Mouse (Mus musculus) lung, adult 2 months (tissue): ENCODE measurements at regions not wholly inside any gene's neighbourhood (a gene's known extent, or its start where the extent isn't known, plus 50 kb on each side); places are given as distances from the start of the nearest gene placed in this dataset.
A peak's percentile ranks its signal among the peaks of the same experiment; 100 is the strongest.

Experiments
- DNase-seq: peaks from one replicate; pipeline ENCODE4 v3.0.0; 2022
- H3K4me1 ChIP-seq: fragments of 200-500 bp; 2 replicates; pipeline ENCODE4 v1.6.1; 2011; ENCODE audit warnings: low read length; ENCODE audit not compliant: control insufficient read depth, insufficient read depth
- H3K4me3 ChIP-seq: fragments of 200-500 bp; replicated peaks from 2 replicates; pipeline ENCODE3; 2011; ENCODE audit warnings: low read depth, mild to moderate bottlenecking, control low read depth, low read length; ENCODE audit errors: extremely low read depth
- CTCF ChIP-seq: fragments of 200-500 bp; IDR thresholded peaks from 2 replicates; pipeline ENCODE4 v1.5.1; 2011; ENCODE audit warnings: mild to moderate bottlenecking, low read length, control low read depth; ENCODE audit not compliant: insufficient read depth
- POLR2A ChIP-seq: fragments of 200-500 bp; IDR thresholded peaks from 2 replicates; pipeline ENCODE4 v1.6.1; 2011; ENCODE audit warnings: low read depth, mild to moderate bottlenecking, control low read depth, low read length, borderline replicate concordance; ENCODE audit errors: extremely low read depth
- WGBS: fragments of 180-500 bp; shearing (Covaris S2); methylation state at CpG from one replicate; pipeline ENCODE4 v1.1.7; 2018; 5-methylcytosine and 5-hydroxymethylcytosine counted together

DNA sequence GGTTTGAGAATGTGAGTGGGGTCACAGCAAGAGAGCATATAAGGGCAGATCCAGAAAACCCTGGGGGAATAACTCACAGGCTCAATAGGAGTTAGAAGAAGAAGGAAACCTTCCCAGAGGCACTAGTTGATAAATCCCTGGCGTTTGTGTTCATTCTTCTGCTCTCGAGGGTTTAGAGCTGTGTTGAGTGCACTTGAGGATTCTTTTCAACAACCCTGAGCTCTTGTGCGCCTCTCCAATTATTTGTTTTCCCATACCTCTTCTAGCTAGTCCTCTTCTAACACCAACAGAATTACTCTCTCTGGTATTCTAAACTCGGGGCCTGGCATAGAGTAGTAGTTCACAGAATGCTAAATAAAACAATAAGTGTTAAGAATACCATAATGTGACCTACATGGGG is 151.9 kb upstream of the Cttnbp2 start:
- WGBS: 60% methylated on average over 4 of the region's 4 CpGs
- no peak overlapping the region for H3K4me3 ChIP-seq
- peak; percentile 15 for DNase-seq
- no peak for TF ChIP-seq POLR2A
- no peaks in the 10 kb centered on the region for H3K4me1 ChIP-seq

DNA sequence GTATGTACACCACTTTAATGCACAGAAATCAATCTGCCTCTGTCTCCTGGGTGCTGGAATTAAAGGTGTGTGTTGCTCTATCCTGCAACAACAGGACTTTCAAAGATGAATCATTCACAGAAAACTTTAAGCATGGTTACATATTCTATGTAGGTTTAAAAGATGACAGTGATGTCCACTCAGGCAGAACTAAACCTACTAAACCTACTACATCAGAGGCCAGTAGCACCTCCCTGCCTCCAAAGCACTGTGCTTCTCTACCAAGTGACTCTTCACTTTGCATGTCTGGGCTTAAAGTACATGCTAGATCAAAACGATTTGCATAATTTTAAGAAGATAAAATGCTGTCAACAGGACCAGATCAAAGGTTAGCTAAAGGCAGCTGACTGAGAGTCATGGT is 156.0 kb upstream of the Cttnbp2 start:
- TF ChIP-seq CTCF (no peak), POLR2A (no peak)
- 72% methylated on average over 1 of the region's 1 CpGs for WGBS
- H3K4me1 ChIP-seq: no peaks in the 10 kb centered on the region
- DNase-seq: no peak
- H3K4me3 ChIP-seq: no peak overlapping the region

DNA sequence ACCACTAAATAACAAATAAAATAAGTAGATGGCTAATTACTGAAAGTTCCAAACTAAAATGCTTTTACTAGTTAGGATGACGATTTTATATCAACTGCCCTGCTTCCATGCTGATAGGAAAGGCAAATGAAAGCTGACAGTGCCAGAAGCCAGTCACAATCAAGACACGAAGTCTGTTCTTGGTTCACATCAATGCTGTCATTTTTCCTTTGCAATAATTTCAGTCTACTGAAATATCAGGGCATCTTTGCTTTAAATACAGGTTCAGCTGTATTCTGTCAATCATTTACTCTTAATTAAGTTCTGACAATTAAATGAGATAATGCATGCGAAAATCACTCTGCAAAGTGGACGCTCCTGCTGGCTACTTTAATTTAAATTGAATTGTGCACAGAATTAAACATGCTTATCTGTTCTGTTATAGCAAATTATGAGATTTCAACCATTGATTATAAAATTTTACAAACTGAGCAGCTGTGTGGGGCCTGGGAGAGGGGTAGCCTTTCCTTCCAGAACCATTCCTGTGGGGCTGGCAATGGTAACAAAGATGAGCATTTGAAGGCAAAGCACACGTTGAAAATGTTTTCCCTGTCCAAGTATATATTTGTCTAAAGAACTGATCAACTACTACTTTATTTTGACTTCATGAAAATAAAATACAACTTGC is 160.1 kb upstream of the Cttnbp2 start:
- WGBS: 82% methylated on average over 5 of the region's 5 CpGs
- Histone ChIP-seq H3K4me1 (no peaks in the 10 kb centered on the region), H3K4me3 (no peak overlapping the region)
- no peak for TF ChIP-seq CTCF
- no peak for TF ChIP-seq POLR2A
- DNase-seq: no peak

DNA sequence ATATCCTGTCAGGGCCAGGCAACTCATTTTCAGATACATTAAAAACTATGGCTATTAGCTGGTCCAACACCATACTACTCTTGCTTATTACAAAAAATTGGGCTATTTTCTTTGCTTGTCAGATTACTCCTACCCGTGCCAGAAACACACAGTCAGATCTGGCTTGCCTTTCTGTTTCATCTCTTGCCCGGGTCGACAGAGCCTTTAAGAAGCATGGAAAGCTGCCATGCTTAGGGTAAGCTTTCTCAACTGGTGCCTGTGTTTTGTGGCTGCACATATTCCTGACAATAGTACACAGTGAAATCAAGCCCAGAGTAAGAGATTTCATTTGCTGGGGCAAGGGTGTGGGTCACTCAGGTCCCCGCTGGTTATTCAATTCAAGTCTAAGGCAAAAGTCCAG is 162.5 kb upstream of the Cttnbp2 start:
- TF ChIP-seq POLR2A: no peak
- TF ChIP-seq CTCF: no peak
- H3K4me1 ChIP-seq: no peaks in the 10 kb centered on the region
- no peak overlapping the region for H3K4me3 ChIP-seq
- 68% methylated on average over 4 of the region's 4 CpGs for WGBS
- DNase-seq: no peak

DNA sequence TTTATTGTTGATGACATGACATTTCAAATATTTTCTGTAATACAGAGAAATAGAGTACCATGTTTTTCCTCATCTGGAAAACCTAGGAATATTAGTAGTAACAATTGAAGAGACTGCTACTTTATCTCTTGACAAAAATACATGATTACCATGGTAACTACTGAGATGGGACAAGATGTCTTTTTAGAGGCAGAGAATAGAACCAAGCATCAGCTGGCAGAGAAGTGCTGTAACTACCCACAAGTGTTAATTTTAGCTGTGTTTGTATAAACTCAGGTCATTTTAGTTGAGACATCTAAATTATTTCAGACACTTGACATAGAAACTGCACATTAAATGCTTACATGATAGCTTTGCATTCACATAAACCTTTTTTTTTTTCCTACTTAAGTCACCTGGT is 166.1 kb upstream of the Cttnbp2 start:
- no peaks in the 10 kb centered on the region for H3K4me1 ChIP-seq
- DNase-seq: no peak
- no peak for TF ChIP-seq POLR2A
- TF ChIP-seq CTCF: no peak
- no peak overlapping the region for H3K4me3 ChIP-seq

DNA sequence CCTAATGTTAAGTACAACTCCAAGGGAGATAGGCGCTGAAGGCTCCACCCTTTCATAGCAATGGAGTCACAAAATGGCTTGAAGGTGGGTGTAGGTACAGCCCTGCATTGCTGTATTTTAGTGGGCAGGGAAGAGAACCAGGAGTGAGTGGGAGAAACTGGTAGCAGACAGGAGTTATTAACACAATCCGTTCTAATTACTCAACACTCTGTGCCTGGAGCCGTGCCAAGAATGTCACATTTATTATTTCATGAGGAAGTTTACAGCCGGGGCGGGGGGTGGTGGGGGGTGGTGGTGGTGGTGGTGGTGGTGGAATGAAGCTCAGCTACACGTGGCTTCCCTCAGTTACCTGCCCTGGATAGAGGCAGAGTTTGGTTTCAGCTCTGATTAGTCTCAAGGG is 166.3 kb upstream of the Lsm8 start:
- TF ChIP-seq POLR2A: no peak
- no peak for TF ChIP-seq CTCF
- Histone ChIP-seq H3K4me3 (no peak overlapping the region), H3K4me1 (no peaks in the 10 kb centered on the region)
- 27% methylated on average over 6 of the region's 6 CpGs for WGBS
- no peak for DNase-seq

DNA sequence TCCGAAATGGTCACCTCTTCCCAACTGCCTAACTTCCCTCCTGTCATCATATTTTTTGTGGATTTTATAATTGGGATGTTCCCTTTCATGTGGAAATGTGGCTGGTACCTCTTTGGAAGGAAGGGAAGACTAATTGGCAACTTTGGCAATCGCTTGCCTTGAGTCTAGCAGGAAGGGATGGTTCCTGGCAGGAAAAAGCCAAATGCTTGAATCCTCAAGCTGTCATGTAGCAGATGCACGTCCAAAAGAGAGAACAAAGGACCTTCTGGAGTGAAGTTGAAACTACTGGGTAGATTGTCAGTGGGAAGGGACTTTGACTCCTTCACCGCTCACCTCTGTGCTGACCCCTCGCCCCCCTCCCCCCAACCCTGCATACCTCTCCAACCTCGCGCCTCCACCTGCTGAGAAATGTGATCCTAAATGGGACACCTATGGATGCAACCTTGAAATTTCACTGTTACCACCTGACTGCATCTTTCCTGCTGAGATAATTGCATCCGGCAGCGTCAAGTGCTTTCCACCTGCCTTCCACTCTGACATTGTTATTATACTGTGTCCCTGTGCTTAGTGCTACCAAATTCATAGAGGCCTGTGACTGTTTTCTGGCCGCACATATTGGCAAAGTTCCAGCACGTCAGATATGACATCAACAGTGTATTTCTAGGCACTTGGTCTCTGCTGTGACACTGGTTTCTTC is 159.6 kb upstream of the Lsm8 start:
- TF ChIP-seq CTCF (no peak), POLR2A (no peak)
- no peak overlapping the region for H3K4me3 ChIP-seq
- 50% methylated on average over 11 of the region's 11 CpGs for WGBS

DNA sequence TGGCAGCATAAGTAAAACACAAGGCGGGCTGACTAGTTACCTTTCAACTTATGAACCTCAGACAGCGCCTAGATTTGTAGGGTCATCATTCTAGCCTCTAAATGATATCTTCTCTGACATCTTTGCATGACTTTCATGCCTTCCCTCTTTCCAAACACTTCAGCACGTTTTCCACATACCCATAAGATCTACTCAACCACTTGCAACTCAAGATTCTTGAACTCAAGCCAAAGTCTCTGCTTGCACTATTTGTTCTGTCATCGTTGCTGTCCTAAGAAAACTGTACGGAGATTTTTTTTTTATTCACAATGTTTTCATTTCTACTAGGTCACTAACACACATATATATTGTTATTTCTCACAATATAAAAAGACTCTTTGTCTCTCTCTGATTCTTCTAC is 150.8 kb upstream of the Lsm8 start:
- no peak for DNase-seq
- Histone ChIP-seq H3K4me3 (no peak overlapping the region), H3K4me1 (no peaks in the 10 kb centered on the region)
- TF ChIP-seq CTCF (no peak), POLR2A (no peak)
- WGBS: 49% methylated on average over 5 of the region's 5 CpGs

More for the DNA sequence above, 159.6 kb upstream of the Lsm8 start:
- no peak for DNase-seq
- no peaks in the 10 kb centered on the region for H3K4me1 ChIP-seq

DNA sequence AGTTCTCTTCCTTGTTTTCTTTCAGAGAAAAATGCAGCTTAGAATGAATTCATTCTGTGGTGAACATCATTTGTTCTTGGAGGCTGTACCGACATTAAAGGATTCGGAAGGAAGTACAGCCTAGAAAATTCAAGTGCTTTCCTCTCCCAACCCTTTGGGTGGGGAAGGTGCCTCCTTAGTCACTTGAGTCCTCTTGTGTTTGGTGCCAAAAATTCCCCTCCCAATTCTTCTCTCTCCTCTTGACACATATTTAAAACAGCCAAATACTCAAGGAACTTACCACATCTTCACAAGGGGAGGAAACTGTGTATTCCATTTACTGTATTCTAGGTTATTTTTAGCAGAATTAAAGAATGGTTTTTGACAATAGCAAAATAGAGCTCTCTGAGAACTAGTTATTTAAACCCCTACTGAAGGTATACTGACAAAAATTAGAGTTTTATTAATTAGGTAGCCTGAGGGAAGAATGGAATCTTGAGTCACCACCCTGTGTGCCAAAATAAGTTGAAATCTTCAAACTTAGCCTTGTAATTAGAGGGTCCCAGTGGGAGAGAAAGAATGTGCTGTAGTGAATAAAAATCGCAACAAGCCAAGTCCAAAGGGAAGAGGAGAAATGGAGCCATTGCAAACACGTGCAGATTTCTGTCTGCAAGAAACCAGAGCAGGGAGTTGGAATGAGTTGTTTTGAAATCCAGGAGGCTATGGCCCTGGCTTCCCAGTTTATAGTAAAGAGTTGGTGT is 149.2 kb upstream of the Lsm8 start:
- WGBS: 49% methylated on average over 4 of the region's 4 CpGs
- no peak for TF ChIP-seq CTCF
- TF ChIP-seq POLR2A: no peak
- DNase-seq: peak; percentile 7
- Histone ChIP-seq H3K4me3 (no peak overlapping the region), H3K4me1 (no peaks in the 10 kb centered on the region)

DNA sequence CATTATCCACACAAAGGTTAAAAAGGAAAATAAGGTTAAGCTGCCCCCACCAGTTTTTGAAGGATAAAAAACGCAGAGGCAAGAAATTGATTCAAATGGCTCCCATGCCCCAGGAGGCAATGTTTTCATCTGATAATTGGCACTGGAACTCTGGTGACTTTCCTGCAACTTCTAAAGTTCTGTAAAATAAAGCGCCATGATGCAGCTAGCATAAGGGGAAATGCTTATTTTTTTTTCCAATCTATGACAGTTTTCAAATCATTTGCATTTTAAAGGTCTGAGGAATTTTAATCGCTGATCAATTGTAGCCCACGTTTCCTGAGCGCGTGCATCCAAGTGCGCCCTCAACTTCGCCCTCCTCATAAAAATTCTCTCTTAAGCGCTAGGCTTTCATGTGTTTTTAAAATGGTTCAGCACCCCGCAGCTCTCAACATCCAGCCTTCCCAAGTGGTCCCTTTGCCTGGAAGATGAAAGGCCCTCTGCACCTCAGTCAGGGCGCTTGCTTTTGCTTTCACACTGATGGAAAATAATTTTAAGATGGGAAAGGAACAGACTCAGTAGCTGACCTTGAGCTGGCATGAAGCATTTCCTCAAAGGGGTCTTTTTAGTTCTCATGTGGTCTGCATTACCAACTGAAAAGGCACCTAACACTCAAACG is 148.5 kb upstream of the Lsm8 start:
- TF ChIP-seq CTCF (no peak), POLR2A (no peak)
- no peaks in the 10 kb centered on the region for H3K4me1 ChIP-seq
- no peak overlapping the region for H3K4me3 ChIP-seq
- WGBS: 41% methylated on average over 12 of the region's 12 CpGs
- no peak for DNase-seq
